Mouse (Mus musculus) thymus, postnatal 10 days (tissue): ENCODE data around the gene Plcb1.
"Not testable (repeated sequence)": the region's sequence is repeated elsewhere in the genome, so short reads cannot be mapped to it uniquely, and the experiment has no call there.

ENCODE experiments used
- DNase-seq, 2 experiments: peaks; one replicate each; pipeline ENCODE4 v3.0.0; 2021; ENCODE audit warnings: low spot score in 2 of 2

The Plcb1 gene

GRCm38 (mm10) chr2:134968380-134968779 lies 182.5 kb downstream of the Plcb1 start:
- DNase-seq, result no peak

- DNase-seq, result no peak
These were observed 186.5 kb downstream of the Plcb1 start for GRCm38 (mm10) chr2:134972376-134972775.

- no peak for DNase-seq
These were observed 188.8 kb downstream of the Plcb1 start for GRCm38 (mm10) chr2:134974711-134975110.

GRCm38 (mm10) chr2:134976796-134977330 lies 191.0 kb downstream of the Plcb1 start:
- DNase-seq, result no peak

- DNase-seq, result no peak
These were observed 191.8 kb downstream of the Plcb1 start for GRCm38 (mm10) chr2:134977641-134978040.

GRCm38 (mm10) chr2:134981394-134981793 lies 195.5 kb downstream of the Plcb1 start:
- DNase-seq, result no peak

GRCm38 (mm10) chr2:134984884-134985283 lies 199.0 kb downstream of the Plcb1 start:
- no peak for DNase-seq

- DNase-seq, result no peak
These were observed 202.1 kb downstream of the Plcb1 start for GRCm38 (mm10) chr2:134987978-134988377.

- no peak for DNase-seq
These were observed 203.9 kb downstream of the Plcb1 start for GRCm38 (mm10) chr2:134989650-134990292.

- no peak for DNase-seq
These were observed 221.3 kb downstream of the Plcb1 start for GRCm38 (mm10) chr2:135007134-135007533.

GRCm38 (mm10) chr2:135007885-135008284 lies 222.0 kb downstream of the Plcb1 start:
- not testable (repeated sequence) for DNase-seq

- DNase-seq, result no peak
These were observed 224.5 kb downstream of the Plcb1 start for GRCm38 (mm10) chr2:135010371-135010770.

- no peak for DNase-seq
These were observed 229.6 kb downstream of the Plcb1 start for GRCm38 (mm10) chr2:135015501-135015900.

- peak in 1 of 2 experiments; percentile 14 for DNase-seq
These were observed 232.4 kb downstream of the Plcb1 start for GRCm38 (mm10) chr2:135018275-135018674.

- DNase-seq, result no peak
These were observed 232.8 kb downstream of the Plcb1 start for GRCm38 (mm10) chr2:135018708-135019107.

GRCm38 (mm10) chr2:135019588-135019987 lies 233.7 kb downstream of the Plcb1 start:
- DNase-seq, result no peak

GRCm38 (mm10) chr2:135029288-135029687 lies 243.4 kb downstream of the Plcb1 start:
- no peak for DNase-seq

GRCm38 (mm10) chr2:135029700-135030099 lies 243.8 kb downstream of the Plcb1 start:
- DNase-seq, result no peak

GRCm38 (mm10) chr2:135035640-135036260 lies 249.9 kb downstream of the Plcb1 start:
- no peak for DNase-seq

GRCm38 (mm10) chr2:135048791-135049190 lies 262.9 kb downstream of the Plcb1 start:
- no peak for DNase-seq

- no peak for DNase-seq
These were observed 263.4 kb downstream of the Plcb1 start for GRCm38 (mm10) chr2:135049283-135049682.

GRCm38 (mm10) chr2:135051540-135052288 lies 265.8 kb downstream of the Plcb1 start:
- no peak for DNase-seq

- DNase-seq, result no peak
These were observed 267.5 kb downstream of the Plcb1 start for GRCm38 (mm10) chr2:135053391-135053790.
